Mouse (Mus musculus) gastrocnemius, postnatal 10 days (tissue): ENCODE measurements at regions not wholly inside any gene's neighbourhood (a gene's known extent, or its start where the extent isn't known, plus 50 kb on each side); places are given as distances from the start of the nearest gene placed in this dataset.

Source experiments
- DNase-seq: peaks from one replicate; pipeline ENCODE4 v3.0.0; 2021; ENCODE audit warnings: mixed read lengths

GRCm38 (mm10) chr2:179380444-179380705 lies 61.9 kb upstream of the Cdh4 start:
- no peak for DNase-seq

- no peak for DNase-seq
These were observed 60.3 kb upstream of the Cdh4 start for GRCm38 (mm10) chr2:179381916-179382315.

- DNase-seq, result no peak
These were observed 59.6 kb upstream of the Cdh4 start for GRCm38 (mm10) chr2:179382594-179382993.

- DNase-seq, result no peak
These were observed 55.4 kb upstream of the Cdh4 start for GRCm38 (mm10) chr2:179386871-179387270.

GRCm38 (mm10) chr2:179390486-179390885 lies 51.7 kb upstream of the Cdh4 start:
- no peak for DNase-seq

- DNase-seq, result no peak
These were observed 51.2 kb upstream of the Cdh4 start for GRCm38 (mm10) chr2:179390924-179391461.
